Mouse (Mus musculus) layer of hippocampus, adult 8-10 months (tissue): ENCODE measurements at regions not wholly inside any gene's neighbourhood (a gene's known extent, or its start where the extent isn't known, plus 50 kb on each side); places are given as distances from the start of the nearest gene placed in this dataset.

Source experiments
- DNase-seq, 2 experiments: peaks; one replicate each; pipeline ENCODE4 v3.0.0; 2022; ENCODE audit warnings: low spot score in 2 of 2

DNA sequence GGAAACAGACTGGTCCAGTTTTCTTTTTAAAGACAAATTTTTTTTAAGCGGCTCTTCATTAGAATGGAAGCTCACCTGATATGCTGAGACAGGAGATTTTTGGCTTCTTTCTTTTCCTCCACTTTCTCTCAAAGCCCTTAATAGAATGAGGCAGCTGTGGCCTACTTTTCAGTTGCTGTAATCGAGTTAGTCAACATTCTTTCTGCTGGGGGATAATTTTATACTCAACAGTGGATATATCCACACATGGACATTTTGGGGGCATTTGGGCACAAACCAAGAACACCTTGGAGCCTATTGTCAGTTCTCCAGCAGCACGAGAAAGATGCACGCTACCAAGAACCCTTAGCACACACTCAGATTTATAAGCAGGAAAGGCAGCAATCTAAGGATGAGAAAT, 415.3 kb upstream of the Sox9 start:
- DNase-seq = no peak

- no peak for DNase-seq
These were observed 411.1 kb upstream of the Sox9 start for GRCm38 (mm10) chr11:112370941-112371340.

DNA sequence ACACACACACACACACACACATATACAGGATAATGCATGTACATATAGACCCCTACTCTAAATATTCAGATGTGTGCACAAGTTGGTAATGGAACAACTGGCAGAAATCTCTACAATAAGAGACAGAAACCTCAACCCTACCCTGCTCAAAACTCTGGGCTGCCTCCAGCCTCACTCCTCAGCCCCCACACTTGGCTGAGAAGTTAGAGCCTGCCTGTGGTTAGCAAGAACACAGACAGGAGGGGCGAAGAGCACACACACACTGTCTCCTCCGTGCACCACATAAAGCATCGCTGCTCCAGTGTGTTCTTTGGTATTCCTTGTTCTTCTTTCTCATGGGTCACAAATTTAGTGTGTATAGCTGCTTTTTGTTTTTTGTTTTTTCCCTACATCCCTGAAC, 382.0 kb upstream of the Sox9 start:
- no peak for DNase-seq

GRCm38 (mm10) chr11:112407681-112408080, 374.3 kb upstream of the Sox9 start:
- no peak for DNase-seq

GRCm38 (mm10) chr11:112412434-112412833, 369.6 kb upstream of the Sox9 start:
- no peak for DNase-seq

- no peak for DNase-seq
These were observed 339.4 kb upstream of the Sox9 start for GRCm38 (mm10) chr11:112442639-112443038.

DNA sequence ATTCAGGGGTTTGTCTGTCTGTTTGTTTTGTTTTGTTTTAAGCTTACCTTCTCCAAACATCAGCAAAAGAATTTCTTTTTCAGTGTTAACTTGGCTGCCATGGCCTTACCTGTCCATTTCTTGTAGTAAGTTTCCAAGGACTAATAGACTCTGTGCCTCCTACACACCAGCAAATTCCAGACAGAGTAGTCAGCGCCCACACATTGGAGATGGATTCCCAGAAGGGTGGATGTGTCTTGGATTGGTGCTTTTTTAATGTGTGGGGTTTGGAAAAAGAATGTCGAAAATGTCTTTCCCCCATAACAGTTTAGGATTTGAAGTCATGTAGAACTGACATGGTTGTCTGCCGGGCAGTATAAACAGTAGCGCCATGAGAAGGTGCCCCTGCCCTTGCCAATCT, 338.1 kb upstream of the Sox9 start:
- DNase-seq = no peak

DNA sequence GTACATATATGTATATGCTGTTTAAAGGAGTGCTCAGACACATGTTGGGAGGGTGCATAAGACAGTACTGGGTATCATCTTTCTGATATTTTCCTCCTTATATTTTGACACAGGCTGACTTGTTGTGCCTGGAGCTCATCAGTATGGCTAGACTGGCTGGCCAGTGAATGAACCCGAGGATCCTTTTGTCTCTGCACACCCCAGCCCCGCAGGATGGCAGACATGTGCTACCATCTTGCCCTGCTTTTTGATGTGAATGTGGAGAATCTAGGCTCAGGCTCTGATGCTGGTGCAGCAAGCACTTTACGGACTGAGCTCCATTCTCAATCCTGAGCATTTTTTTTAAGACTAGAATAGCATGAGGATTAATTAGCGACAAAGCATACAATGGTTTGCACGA, 332.4 kb upstream of the Sox9 start:
- DNase-seq = no peak

- no peak for DNase-seq
These were observed 331.8 kb upstream of the Sox9 start for GRCm38 (mm10) chr11:112450227-112450626.

DNA sequence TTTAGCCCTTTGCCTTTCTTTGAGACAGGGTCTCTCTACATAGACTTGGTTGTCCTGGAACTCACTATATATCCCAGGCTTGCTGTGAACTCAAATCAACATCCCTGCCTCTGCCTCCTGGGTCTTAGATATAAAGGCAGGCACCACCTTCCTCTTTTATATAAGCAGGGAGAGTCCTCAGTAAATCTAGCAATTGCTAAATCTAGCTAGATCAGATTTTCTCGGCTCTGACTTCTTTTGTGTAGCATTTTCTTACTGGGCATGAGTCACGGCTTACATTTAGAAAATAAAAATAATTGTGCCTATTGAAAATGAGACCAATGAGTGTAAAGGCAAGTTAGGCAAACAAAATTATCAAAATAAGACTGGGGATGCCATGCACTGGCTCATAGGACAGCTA, 323.9 kb upstream of the Sox9 start:
- no peak for DNase-seq

- no peak for DNase-seq
These were observed 318.9 kb upstream of the Sox9 start for GRCm38 (mm10) chr11:112463121-112463520.

GRCm38 (mm10) chr11:112464386-112464785, 317.6 kb upstream of the Sox9 start:
- DNase-seq = no peak

DNA sequence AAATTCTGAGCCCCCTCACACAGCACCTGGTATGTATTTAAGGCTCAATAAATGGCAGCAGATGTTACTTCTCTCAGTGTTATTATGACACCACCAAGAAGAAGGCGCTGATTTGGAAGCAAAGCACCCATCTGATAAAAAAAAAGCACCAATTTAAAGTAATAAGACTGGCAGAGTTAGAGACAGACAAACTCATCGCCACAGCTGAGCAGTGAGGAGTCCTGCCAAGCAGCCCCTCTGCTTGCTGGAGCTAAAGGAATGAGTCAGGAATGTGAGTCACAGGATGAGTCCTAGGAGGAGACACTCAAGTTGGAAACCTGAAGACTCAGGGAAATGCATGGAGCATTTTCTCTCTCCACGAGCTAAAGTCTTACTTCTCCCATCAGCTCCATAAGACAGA, 311.7 kb upstream of the Sox9 start:
- DNase-seq = peak; percentile 65 to 75

DNA sequence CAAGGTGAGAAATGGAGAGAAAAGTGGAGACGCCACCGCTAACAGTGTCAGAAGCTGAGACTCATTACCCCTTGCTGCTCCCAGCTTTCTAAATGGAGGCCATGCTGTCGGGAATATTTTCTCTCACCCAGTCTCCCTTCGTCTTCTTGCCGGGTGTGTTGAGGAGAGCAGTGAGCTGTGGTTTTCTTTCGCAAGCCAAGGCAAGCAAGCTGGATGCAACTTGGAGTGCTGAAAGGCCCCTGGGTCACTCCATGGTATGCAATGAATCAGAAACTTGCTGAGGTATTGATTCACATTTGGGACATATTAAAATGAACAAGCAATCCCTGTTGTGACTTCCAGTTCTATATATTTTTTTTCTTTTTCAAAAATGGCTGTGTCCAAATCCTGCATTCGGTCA, 308.8 kb upstream of the Sox9 start:
- no peak for DNase-seq

DNA sequence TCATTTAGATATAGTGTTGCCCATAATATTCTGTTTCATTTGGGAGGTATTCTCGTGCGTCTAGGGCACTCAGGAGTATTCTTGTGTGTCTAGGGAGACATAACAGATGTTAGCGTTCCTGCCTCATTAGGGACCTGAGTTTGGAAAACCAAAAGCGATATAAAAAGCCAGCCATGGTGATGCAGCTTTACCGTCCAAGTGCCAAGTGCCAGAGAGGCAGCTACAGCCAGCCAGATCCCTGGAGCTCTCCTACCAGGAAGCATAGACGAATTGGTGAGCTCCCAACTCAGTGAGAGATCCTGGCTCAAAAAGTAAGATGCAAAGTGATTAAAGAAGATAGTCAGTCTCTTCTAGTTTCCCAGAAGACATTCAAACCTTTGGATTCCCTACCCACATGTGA, 308.3 kb upstream of the Sox9 start:
- no peak for DNase-seq

- no peak for DNase-seq
These were observed 301.7 kb upstream of the Sox9 start for GRCm38 (mm10) chr11:112480360-112480759.

DNA sequence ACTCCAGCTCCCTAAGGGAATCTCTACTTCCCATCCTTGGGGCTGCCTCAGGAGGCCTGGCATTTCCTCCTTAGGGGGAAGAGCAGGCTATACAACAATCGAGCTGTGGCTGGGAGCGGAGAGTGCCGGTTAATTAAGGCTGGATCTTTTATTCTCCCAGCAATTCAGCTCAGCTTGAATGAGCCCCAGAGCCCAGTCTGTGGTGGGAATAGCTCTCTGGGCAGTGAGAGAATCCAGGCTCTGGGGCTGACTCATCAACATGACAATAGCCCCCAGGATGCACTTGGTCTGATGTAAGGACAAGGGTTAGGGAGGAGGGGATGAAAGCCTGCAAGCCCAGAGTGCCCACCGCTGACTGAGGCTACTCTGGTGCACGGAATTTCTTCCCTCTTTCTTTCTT, 280.2 kb upstream of the Sox9 start:
- peak; percentile 10 to 54 for DNase-seq

- DNase-seq = no peak
These were observed 262.9 kb upstream of the Sox9 start for GRCm38 (mm10) chr11:112519076-112519475.

DNA sequence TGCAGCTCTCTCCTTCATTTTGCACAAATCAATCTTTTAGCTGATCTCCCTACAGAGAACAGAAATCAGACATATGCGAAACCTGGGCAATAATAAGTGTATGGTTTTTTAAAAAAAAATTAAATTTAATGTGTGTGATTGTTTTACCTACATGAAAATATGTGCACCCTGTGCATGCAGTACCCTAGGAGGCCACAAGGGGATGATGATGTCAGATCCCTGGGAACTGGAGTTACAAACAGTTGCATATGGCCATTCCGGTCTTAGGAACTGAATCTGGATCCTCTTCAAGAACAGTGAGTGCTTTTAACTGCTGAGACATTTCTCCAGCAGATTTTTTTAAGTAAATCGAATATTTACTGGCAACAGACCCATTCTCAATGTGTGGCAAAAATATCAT, 257.0 kb upstream of the Sox9 start:
- DNase-seq = no peak

GRCm38 (mm10) chr11:112542573-112542972, 239.5 kb upstream of the Sox9 start:
- DNase-seq = no peak

DNA sequence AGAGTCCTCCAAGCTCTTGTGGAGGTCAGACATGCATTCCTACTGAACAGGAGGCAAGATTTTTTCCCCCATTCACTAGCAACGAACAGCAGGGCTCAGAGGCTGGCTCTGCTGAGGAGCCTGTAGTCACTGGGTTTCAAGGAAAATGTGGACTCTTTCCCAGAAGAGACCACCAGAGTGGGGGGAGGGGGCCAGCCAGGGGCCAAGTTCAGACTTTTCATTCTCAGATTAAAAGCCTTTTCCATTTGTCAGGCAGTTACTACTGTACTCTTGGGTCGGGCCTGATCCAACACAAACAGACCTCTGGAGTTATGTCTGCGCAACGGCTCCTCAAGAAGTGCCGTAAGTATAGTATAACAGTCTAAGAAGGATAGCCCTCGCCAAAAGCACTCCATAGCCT, 238.6 kb upstream of the Sox9 start:
- no peak for DNase-seq

DNA sequence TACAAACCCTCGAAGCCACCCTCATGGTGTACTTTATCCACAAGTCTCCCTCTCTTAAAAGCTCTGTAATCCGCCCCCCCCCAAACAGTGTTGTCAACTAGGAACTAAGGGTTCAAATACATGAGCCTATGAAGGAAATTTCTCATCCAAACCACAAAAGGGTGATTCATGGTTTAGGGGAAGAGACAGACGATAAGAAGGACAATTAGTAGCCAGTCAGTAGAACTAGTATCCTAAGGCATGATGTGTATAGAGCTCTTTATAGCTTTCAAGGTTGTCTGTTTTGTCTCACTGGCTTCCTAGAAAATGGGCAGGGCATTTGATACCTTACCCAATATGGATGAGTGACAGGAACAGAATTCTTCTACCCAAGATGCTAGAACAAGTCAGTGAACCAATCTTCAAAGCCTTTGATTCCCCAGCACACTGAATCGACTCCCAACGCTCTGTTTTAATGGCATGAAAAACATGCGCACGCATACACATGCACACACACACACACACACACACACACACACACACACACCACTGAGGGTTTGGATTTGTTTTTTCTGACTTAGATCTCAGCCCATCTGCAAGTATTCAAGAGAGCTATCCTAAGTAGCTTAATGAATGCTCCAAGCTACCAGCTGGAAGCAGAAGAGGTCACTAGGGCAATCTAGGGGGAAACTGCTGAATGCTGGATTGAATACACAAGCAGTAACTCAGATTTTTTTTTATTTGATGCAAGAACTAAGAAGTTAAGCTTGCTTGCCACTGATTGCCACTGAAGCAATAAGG, 236.6 kb upstream of the Sox9 start:
- DNase-seq = no peak

- no peak for DNase-seq
These were observed 235.9 kb upstream of the Sox9 start for GRCm38 (mm10) chr11:112546162-112546561.

GRCm38 (mm10) chr11:112552838-112553237, 229.2 kb upstream of the Sox9 start:
- no peak for DNase-seq
